Mouse (Mus musculus) liver, postnatal 0 days (tissue): Measurements from ENCODE around the gene Pqbp1. TPM values are rescaled to one million over a fixed set of nuclear protein-coding genes. Genes with fewer than 3 reads are reported as not detected.
A peak's percentile ranks its signal among the peaks of the same experiment; 100 is the strongest.

Experiments used
- ATAC-seq: fragments of 200-750 bp; cut with Nextera tagmentation; 2 replicates; pipeline ENCODE4 v1.8.0; 2017; ENCODE audit warnings: mild to moderate bottlenecking, moderate library complexity
- DNase-seq: peaks from one replicate; pipeline ENCODE4 v3.0.0-alpha.2; 2016
- H3K27ac ChIP-seq: fragments of 300-500 bp; sonication (generic); 2 replicates; pipeline ENCODE4 v1.5.1; 2014; ENCODE audit warnings: antibody characterized with exemption, moderate library complexity, mild to moderate bottlenecking, low read depth
- H3K27me3 ChIP-seq: fragments of 300-500 bp; sonication (generic); 2 replicates; pipeline ENCODE4 v1.6.1; 2014; ENCODE audit warnings: low read length, control low read depth, mixed read lengths; ENCODE audit not compliant: insufficient read depth
- H3K36me3 ChIP-seq: fragments of 300-500 bp; sonication (generic); replicated peaks from 2 replicates; pipeline ENCODE4 v1.6.1; 2014; ENCODE audit warnings: mild to moderate bottlenecking, control low read depth, low read length, moderate library complexity, mixed read lengths; ENCODE audit not compliant: insufficient read depth
- H3K4me1 ChIP-seq: fragments of 300-500 bp; sonication (generic); 2 replicates; pipeline ENCODE4 v1.6.1; 2014; ENCODE audit warnings: antibody characterized with exemption, mild to moderate bottlenecking, control low read depth; ENCODE audit not compliant: insufficient read depth
- H3K4me2 ChIP-seq: fragments of 300-500 bp; sonication (generic); 2 replicates; pipeline ENCODE4 v1.6.1; 2014; ENCODE audit warnings: low read depth, mild to moderate bottlenecking, low read length, moderate library complexity, mixed read lengths
- H3K4me3 ChIP-seq: fragments of 300-500 bp; sonication (generic); 2 replicates; pipeline ENCODE4 v1.5.1; 2014; ENCODE audit warnings: low read depth, low read length
- H3K9ac ChIP-seq: fragments of 300-500 bp; sonication (generic); replicated peaks from 2 replicates; pipeline ENCODE4 v1.6.1; 2014; ENCODE audit warnings: mild to moderate bottlenecking, moderate library complexity
- H3K9me3 ChIP-seq: fragments of 300-500 bp; sonication (generic); 2 replicates; pipeline ENCODE4 v1.6.1; 2016; ENCODE audit warnings: mild to moderate bottlenecking, control low read depth, low read length, mixed read lengths
- CTCF ChIP-seq: sonication (generic); IDR thresholded peaks from 2 replicates; pipeline ENCODE4 v1.5.1; 2016; ENCODE audit warnings: antibody characterized with exemption, low read depth
- EP300 ChIP-seq: IDR thresholded peaks from 2 replicates; pipeline ENCODE4 v1.6.1; 2016; ENCODE audit warnings: antibody characterized with exemption, low read depth, mild to moderate bottlenecking
- WGBS: fragments of 180-500 bp; shearing (Covaris S2); extraction: QIAGEN DNeasy Blood & Tissue Kit; methylation state at CpG from one replicate; pipeline ENCODE4 v1.1.7; 2014; ENCODE audit not compliant: insufficient replicate concordance; 5-methylcytosine and 5-hydroxymethylcytosine counted together
- polyA plus RNA-seq: library from polyadenylated mRNA; unstranded; fragments of >200 nt; fragmentation: Nextera tagmentation; extraction: Ambion mirVana; gene quantifications from 2 replicates; pipeline ENCODE4 v1.2.1, GENCODE M21; 2015

Gene Pqbp1
- polyA plus RNA-seq, 1 experiment from 2014 or later: 41.9 TPM

- no peaks in the 10 kb centered on the region for H3K27me3 ChIP-seq
- H3K27ac ChIP-seq: no peak overlapping the region
- no peak for DNase-seq
- H3K4me3 ChIP-seq: no peak overlapping the region
- H3K9ac ChIP-seq: no peak overlapping the region
- no peaks in the 10 kb centered on the region for H3K9me3 ChIP-seq
- no peak for ATAC-seq
- H3K36me3 ChIP-seq: peaks cover 24% of the 10 kb centered on the region
- H3K4me2 ChIP-seq: no peak overlapping the region
- no peak for TF ChIP-seq CTCF
- no peak for TF ChIP-seq EP300
- H3K4me1 ChIP-seq: 0 out of 2 replicates have a peak, but pooled peaks cover 5% of the 10 kb centered on the region
- 94% methylated on average over 1 of the region's 1 CpGs for WGBS
Observed at GRCm38 (mm10) chrX:7867141-7867540, 31.9 kb downstream of the Pqbp1 start.

GRCm38 (mm10) chrX:7865786-7866185 is 33.3 kb downstream of the Pqbp1 start:
- H3K9ac ChIP-seq: no peak overlapping the region
- H3K36me3 ChIP-seq: peaks cover 14% of the 10 kb centered on the region; the same call in 1 of the 2 replicates
- H3K4me1 ChIP-seq: 0 out of 2 replicates have a peak, but pooled peaks cover 5% of the 10 kb centered on the region
- ATAC-seq (no peak), DNase-seq (no peak)
- no peaks in the 10 kb centered on the region for H3K9me3 ChIP-seq
- TF ChIP-seq CTCF (no peak), EP300 (no peak)
- H3K27me3 ChIP-seq: no peaks in the 10 kb centered on the region
- WGBS: 22% methylated on average over 2 of the region's 2 CpGs
- 0 out of 2 replicates have a peak overlapping the region, but pooled peaks have one; percentile 2 for H3K27ac ChIP-seq
- H3K4me2 ChIP-seq: no peak overlapping the region
- no peak overlapping the region for H3K4me3 ChIP-seq

- Histone ChIP-seq H3K27ac (no peak overlapping the region), H3K4me1 (0 out of 2 replicates have a peak, but pooled peaks cover 5% of the 10 kb centered on the region), H3K36me3 (peaks cover 14% of the 10 kb centered on the region; the same call in 1 of the 2 replicates), H3K9ac (no peak overlapping the region), H3K27me3 (no peaks in the 10 kb centered on the region), H3K9me3 (no peaks in the 10 kb centered on the region), H3K4me2 (no peak overlapping the region), H3K4me3 (no peak overlapping the region)
- DNase-seq (no peak), ATAC-seq (no peak)
- 49% methylated on average over 2 of the region's 2 CpGs for WGBS
- TF ChIP-seq EP300 (no peak), CTCF (no peak)
Observed at GRCm38 (mm10) chrX:7865343-7865742, 33.7 kb downstream of the Pqbp1 start.

- DNase-seq (no peak), ATAC-seq (no peak)
- Histone ChIP-seq H3K4me3 (no peak overlapping the region), H3K36me3 (peaks cover 12% of the 10 kb centered on the region), H3K9me3 (no peaks in the 10 kb centered on the region), H3K4me1 (peaks cover 5% of the 10 kb centered on the region; the same call in 1 of the 2 replicates), H3K4me2 (no peak overlapping the region), H3K27me3 (no peaks in the 10 kb centered on the region), H3K27ac (no peak overlapping the region), H3K9ac (no peak overlapping the region)
- no peak for TF ChIP-seq EP300
- TF ChIP-seq CTCF: no peak
- 53% methylated on average over 3 of the region's 3 CpGs for WGBS
Observed at GRCm38 (mm10) chrX:7864551-7864950, 34.5 kb downstream of the Pqbp1 start.

- Histone ChIP-seq H3K4me2 (no peak overlapping the region), H3K4me1 (peaks cover 5% of the 10 kb centered on the region; the same call in 1 of the 2 replicates), H3K27me3 (no peaks in the 10 kb centered on the region), H3K4me3 (no peak overlapping the region), H3K36me3 (peaks cover 12% of the 10 kb centered on the region), H3K27ac (no peak overlapping the region), H3K9ac (no peak overlapping the region), H3K9me3 (no peaks in the 10 kb centered on the region)
- ATAC-seq (no peak), DNase-seq (no peak)
- no peak for TF ChIP-seq EP300
- no peak for TF ChIP-seq CTCF
- WGBS: 74% methylated on average over 1 of the region's 1 CpGs
Observed at GRCm38 (mm10) chrX:7863181-7863580, 35.9 kb downstream of the Pqbp1 start.

- no peak overlapping the region for H3K4me2 ChIP-seq
- ATAC-seq (peak; percentile 75), DNase-seq (no peak)
- H3K4me1 ChIP-seq: no peaks in the 10 kb centered on the region; the same call in 1 of the 2 replicates
- H3K9me3 ChIP-seq: no peaks in the 10 kb centered on the region
- H3K4me3 ChIP-seq: no peak overlapping the region
- WGBS: 40% methylated on average over 3 of the region's 3 CpGs
- H3K27me3 ChIP-seq: no peaks in the 10 kb centered on the region
- TF ChIP-seq EP300 (no peak), CTCF (no peak)
- peaks cover 11% of the 10 kb centered on the region for H3K36me3 ChIP-seq
- peak overlapping the region; percentile 26; the same call in 1 of the 2 replicates for H3K27ac ChIP-seq
- H3K9ac ChIP-seq: no peak overlapping the region
Observed at GRCm38 (mm10) chrX:7859191-7859753, 39.8 kb downstream of the Pqbp1 start.
